Mouse (Mus musculus) ovary, postnatal 10 days (tissue): Measurements from ENCODE around the gene Samsn1.

Experiments
- DNase-seq: peaks from one replicate; pipeline ENCODE4 v3.0.0; 2022; ENCODE audit warnings: low spot score

The Samsn1 gene

GRCm38 (mm10) chr16:76022181-76022580, at the start of gene Samsn1:
Gene Samsn1, minus strand, starts transcription at chr16:76022281.
- no peak for DNase-seq

- DNase-seq: no peak
Measured at GRCm38 (mm10) chr16:76066082-76066635, 44.1 kb upstream of the Samsn1 start.

GRCm38 (mm10) chr16:76054976-76055375, 32.9 kb upstream of the Samsn1 start:
- DNase-seq: no peak

- no peak for DNase-seq
Measured at GRCm38 (mm10) chr16:76054079-76054478, 32.0 kb upstream of the Samsn1 start.

DNA sequence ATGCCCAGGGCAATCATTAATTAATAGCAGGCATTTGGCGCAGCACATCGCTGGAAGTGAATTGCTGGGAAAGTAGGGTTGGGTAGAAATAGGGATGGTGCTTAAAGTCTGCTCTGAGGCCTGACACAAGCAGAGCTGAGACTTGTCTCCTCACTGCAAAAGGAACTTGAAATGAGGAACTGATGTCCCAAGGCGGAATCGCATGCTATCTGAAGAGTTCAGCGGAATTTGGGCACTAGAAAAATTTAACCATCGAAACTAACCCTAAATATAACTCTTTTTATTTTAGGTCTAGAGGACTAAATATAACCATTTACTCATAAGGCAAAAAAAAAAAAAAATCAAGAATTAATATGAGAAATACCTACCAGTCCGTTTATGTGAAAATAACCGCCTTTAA, 31.5 kb upstream of the Samsn1 start:
- DNase-seq: no peak

DNA sequence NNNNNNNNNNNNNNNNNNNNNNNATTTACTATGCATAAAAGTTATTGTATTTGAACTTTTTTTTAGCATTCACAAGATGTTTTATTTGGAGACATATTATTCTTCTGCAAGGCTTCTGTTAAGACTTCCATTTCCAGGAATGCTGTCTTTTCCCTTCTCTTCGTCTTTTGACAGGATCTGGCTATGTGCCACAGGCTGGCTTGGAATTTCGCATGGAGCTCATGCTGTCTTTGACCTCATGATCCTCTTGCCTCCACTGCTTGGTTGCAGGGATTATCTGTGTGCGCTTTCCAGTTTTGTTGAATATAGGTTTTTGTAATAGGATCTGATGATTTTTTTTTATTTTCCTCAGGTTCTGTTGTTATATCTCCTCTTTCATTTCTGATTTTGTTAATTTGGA, 25.0 kb upstream of the Samsn1 start:
- no peak for DNase-seq

DNA sequence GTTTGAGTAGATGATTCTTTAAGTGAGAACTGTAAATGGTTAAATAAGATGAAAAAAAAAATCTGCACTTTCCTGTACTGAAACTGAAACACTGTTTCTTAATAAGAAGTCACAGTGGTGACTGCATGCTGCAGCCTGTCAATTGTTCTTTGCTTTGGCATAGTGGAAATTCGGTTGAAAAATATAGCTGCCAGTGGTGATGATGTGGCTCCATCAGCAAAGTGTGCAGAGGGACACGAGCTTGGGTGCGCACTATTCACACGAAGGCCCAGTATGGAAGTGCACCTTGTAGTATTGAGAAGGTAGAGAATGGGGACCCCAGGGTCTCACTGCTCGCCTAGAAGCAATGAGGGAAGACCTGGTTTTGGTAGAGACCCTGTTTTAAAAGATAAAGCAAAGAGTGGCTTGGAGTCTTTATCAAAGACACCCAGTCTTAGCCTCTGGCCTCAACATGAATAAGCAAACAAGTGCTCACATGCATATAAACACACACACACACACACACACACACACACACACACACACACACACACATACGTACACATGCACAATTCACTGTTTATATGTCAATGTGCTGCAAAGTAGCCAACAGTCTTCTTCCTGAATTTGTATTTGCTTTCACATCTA, 18.4 kb upstream of the Samsn1 start:
- DNase-seq: no peak

- DNase-seq: no peak
Measured at GRCm38 (mm10) chr16:76019164-76019563, 2.9 kb downstream of the Samsn1 start.

DNA sequence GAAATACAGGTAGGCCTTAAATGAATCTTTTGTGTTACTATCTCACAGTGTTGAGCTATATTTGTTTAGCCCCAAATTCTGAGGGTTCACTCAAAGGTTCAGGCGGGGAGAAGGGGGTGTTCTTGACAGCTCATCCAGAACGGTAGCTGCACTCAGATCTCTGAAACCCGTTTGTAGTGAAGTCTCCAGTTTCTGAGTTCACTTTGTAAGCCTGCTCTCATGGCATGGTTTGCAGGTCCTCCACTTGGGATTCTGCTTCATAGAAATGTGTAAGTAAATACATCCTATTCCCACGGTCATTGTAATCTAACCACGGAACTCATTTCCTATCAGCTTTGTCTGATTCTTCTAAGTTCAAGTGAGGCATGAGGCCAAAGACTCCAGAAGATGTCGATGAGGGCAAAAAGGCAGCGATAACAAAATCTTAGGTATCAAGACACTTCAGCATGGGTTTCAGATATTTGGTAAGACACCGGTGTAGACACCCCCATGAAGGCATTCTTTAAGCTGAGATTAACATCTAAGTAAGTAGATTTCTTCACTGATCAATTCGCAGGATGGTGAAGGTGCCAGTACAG, 18.2 kb downstream of the Samsn1 start:
- DNase-seq: no peak

DNA sequence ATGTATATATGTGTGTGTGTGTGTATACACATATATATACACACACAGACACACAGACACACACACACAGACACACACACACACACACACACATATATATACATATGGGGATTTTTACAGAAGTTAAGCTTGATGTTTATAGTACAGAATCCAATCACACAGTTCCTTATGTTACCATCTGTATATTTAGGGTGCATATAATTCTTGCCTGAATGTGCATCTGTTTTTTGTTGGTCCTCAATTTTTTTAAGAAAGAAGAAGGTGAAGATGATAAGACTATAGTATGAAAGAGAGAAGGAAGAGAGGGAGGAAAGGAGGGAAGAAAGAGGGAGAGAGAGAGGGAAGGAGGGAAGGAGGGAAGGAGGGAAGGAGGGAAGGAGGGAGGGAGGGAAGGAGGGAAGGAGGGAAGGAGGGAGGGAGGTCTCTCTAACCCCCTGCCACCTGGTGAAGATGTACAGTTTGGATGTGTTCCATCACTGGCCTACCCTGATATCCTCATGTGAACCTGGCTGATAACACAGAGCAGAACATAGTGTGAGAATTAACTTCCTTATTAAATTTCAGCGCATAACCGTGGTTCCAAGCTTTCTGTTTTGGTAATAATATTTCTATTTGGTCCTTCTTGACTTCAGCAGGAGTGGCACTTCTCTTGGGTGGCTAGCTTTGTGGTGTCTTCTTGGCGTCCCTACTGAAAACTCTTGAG, 19.1 kb downstream of the Samsn1 start:
- DNase-seq: no peak

GRCm38 (mm10) chr16:76002287-76002686, 19.8 kb downstream of the Samsn1 start:
- DNase-seq: no peak

- DNase-seq: no peak
Measured at GRCm38 (mm10) chr16:76001788-76002187, 20.3 kb downstream of the Samsn1 start.

- no peak for DNase-seq
Measured at GRCm38 (mm10) chr16:76000127-76000526, 22.0 kb downstream of the Samsn1 start.

DNA sequence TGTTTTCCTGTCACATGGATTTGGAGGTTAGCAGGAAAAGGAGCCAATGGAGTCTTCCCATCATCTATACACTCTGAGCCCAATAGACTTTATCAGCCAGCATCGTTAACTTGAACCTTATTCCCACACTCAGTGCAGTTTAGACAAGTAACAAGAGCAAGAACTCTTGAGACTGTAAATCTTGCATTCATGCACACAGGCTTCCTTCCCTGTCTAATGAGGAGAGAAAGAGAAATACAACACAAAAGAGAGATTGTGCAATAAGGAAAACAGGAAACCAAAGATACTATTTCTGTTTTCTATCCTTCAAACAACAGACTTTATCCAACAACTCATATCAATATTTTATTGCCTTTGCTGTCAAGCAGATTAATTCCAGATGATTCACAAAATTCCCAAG, 31.9 kb downstream of the Samsn1 start:
- DNase-seq: no peak

DNA sequence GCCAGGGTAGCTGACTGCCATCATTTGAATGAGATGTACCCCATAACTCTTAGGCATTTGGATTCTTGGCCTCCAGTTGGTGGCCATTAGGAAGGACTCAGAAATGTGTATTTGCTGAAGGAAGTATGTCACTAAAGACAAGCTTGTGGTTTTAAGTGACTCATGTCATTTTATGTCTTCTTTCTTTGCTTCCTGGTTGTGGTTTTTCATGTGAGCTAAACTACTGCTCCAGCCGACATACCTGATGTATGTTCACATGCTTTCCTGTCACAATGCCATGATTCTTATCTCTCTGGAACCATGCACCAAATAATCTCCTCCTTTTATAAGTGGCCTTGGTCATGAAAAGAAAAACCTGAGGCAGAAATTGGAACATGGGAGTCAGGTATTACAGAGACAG, 38.2 kb downstream of the Samsn1 start:
- no peak for DNase-seq

DNA sequence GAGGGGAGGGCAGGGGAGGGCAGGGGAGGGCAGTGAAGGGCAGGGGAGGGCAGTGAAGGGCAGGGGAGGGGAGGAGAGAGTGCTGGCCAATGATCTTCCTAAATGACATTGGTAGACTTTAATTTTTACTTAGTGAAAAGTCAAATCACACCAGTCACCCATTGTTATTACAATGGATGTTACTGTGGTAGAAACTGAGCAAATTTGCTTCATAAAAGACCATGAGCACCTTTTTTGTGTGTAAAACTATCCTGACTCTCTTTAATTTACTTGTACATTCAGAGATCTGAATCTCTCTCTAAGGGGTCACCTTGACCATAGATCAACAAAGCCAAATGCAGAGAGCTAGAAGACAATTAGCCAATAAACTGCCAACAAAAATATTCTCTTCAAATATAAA, 42.7 kb downstream of the Samsn1 start:
- DNase-seq: no peak

DNA sequence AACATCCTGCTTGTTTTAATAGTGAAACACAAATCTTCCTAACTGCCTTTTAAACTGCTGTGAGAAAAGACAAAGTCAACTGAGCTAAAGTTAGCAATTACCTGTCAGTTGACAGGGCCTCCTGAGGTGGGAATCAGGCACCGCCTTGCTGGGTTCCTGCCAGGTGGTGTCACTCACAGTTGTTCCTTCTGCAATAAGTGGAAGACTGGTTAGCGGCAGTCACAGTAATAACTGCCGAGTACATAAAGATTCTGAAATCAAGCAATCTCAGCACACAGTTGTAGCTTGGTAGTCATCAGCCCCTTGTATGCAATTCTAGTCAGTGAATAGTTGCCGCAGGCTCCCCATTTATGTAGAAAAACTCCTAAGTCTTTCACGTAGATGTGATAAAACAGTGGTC, 44.3 kb downstream of the Samsn1 start:
- no peak for DNase-seq

DNA sequence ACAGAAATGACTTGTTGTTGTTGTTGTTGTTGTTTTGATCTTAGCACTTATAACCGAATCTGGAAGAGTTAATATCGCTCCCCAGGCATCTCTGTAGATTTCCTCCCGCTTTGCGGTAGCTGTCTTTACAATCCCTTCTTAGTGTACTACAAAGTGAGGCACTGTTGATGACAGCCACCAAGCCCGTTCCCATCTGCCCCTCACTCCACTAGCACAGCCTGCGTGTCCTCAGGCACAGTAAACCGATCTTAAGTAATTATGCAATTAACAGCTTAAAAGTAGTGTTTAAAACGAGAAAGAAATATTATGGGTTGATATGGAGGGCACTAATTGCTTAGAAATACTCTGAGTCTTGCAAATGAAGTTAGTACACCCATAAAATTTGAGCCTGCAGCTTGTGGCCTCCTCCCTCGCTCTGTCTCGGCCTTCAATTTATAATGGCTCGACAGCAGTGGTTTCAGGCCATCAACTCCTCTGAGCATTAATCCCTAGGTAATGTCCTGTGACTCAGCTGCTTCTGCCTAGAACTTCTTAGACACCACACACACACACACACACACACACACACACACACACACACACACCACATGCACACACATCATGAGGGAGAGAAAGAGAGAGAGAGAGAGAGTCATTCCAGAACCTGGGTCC, 46.3 kb downstream of the Samsn1 start:
- no peak for DNase-seq

DNA sequence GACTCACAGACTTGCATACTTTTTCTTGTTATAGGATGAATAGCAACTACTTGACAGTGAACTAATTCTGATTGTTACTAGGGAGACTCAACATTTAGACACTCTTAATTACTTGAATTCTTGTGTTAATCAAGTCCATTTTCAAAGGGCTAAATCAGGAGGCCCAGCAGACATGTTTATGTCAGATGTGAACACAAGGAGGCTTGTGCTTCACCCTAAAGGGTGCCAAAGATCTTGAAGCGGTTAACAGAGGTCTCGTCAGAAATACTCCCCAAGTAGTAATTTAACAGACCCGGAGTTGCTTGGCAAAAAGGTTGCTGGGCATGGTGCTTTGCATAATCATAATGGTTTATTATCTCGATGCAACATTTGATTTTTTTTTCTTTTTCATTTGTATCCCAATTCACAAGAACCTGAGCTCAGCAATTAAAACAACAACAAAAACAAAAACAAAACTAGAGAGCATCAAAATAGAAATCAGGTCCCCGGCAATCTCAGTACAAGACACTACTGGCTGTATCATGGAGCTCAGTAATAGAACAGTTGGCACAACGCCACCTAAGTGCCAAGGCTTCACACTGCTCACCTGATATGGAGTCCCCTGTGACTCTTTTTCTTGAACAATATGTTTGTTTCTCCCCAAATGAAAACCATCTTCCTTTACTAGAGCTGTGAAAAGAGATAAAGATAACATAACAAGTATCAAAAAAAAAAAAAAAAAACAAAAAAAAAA, 51.6 kb downstream of the Samsn1 start:
- no peak for DNase-seq

DNA sequence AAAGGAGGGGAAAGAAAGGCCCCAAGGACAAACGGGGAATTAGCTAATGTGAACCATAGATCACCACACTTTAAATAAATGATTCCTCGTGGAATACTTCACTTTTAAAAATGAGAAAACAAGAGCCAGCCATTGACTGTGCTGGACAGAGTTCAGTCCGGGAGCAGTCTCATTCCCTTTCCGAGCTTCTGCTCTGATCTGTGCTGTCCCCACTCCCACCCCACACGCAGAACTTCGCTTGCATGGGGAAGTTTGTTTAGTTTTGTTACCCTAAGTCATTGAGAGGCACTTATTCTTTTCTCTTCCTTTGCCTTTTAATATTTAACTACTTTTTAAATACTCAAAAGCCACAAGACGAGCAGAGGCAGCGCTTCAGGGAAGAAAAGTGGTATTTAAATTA, 60.1 kb downstream of the Samsn1 start:
- no peak for DNase-seq

- DNase-seq: no peak
Measured at GRCm38 (mm10) chr16:75961487-75961886, 60.6 kb downstream of the Samsn1 start.

DNA sequence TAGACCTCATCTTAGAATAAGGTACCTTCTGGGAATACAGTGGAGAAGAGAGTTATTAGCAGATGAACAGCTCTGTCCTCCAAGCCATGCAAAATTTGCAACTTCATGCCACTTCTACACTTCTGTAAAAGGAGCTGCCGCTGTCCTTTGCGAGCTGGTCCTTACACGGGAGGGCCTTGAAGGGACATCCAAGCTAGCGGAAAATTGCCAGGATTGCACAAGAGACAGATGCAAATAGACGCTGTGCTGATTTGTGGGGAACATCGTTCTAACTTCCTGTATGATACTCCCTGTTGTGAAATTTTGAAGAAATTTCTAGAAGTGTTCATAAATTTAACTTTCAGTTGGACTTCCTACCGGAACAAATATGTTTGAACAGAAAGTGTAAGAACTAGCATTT, 61.0 kb downstream of the Samsn1 start:
- DNase-seq: no peak
